Mouse (Mus musculus) spleen, adult 2 months (tissue): ENCODE results near the gene Pnldc1.
"Not testable (repeated sequence)": the region's sequence is repeated elsewhere in the genome, so short reads cannot be mapped to it uniquely, and the experiment has no call there.

ENCODE experiments used
- CTCF ChIP-seq: fragments of 200-500 bp; IDR thresholded peaks from 2 replicates; pipeline ENCODE4 v1.5.1; 2011; ENCODE audit warnings: mild to moderate bottlenecking, inconsistent platforms; ENCODE audit not compliant: insufficient read depth, insufficient read length, insufficient replicate concordance; ENCODE audit errors: extremely low read depth
- POLR2A ChIP-seq: fragments of 200-500 bp; IDR thresholded peaks from 2 replicates; pipeline ENCODE4 v1.6.1; 2011; ENCODE audit warnings: low read depth, low read length, inconsistent platforms

DNA sequence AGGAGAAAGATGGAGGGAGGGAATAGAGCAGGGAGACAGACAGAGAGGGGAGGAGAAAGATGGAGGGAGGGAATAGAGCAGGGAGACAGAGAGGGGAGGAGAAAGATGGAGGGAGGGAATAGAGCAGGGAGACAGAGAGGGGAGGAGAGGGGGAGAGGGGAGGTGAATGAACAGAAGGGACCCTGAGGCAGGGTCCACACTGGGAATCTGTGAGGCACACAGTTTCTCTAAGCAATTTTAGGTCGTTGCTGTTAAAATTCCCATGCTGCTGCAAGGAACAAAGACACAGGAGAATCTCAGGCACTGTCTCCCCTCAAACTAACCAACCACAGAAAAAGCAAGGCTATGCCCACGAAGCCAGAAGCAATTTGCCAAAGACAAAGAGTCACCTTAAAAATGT lies 11.4 kb downstream of the Pnldc1 start:
- not testable (repeated sequence) for TF ChIP-seq POLR2A, CTCF
